Mouse (Mus musculus): ENCODE results near the gene Commd7. TPM values are rescaled to one million over a fixed set of nuclear protein-coding genes. Genes with fewer than 3 reads are reported as not detected.

The Commd7 gene
- polyA plus RNA-seq, 1 experiment from 2014 or later: 70.1 TPM

DNA sequence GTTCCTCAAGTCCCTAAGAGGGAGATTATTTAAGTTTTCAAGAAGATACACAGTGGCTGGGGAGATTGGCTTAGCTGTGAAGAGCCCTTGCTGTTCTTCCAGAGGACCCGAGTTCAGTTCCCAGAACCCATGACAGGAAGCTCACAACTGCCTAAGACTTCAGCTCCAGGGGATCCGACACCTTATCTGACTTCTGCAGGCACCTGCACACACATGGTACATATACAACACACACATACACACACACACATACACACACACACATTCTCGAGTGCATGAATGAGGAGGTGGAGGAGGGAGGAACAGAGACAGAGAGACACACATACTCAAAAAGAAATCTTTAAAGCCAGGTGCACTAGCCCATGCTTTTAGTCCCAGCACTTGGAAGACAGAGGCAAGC is 56.4 kb downstream of the Commd7 start:
- H3K27ac ChIP-seq (replicated peaks): no peak overlapping the region
- no peaks in the 10 kb centered on the region for H3K36me3 ChIP-seq (ENCODE audit: control insufficient read depth, insufficient read depth, low read length)
- H3K4me2 ChIP-seq (replicated peaks; ENCODE audit: low read depth): no peak overlapping the region
- no peak overlapping the region for H3K4me3 ChIP-seq (ENCODE audit: low read depth, low read length)
- no peak for DNase-seq (ENCODE audit: low spot score)
- no peak overlapping the region for H3K9ac ChIP-seq (ENCODE audit: low read length)
- WGBS: 72% methylated on average over 3 of the region's 3 CpGs
- TF ChIP-seq CTCF (IDR thresholded peaks at IDR 0.05; ENCODE audit: low read depth) (no peak), EP300 (optimal IDR thresholded peaks at IDR 0.05) (no peak)
- no peaks in the 10 kb centered on the region for H3K9me3 ChIP-seq (ENCODE audit: control insufficient read depth, low read length)
- H3K27me3 ChIP-seq (ENCODE audit: control insufficient read depth, insufficient read depth, low read length): no peaks in the 10 kb centered on the region
- H3K4me1 ChIP-seq (replicated peaks; ENCODE audit: control insufficient read depth, insufficient read depth): no peaks in the 10 kb centered on the region
- no peak for ATAC-seq (ENCODE audit: low FRiP score, low TSS enrichment)

- Histone ChIP-seq H3K9ac (ENCODE audit: low read length) (no peak overlapping the region), H3K9me3 (ENCODE audit: control insufficient read depth, low read length) (no peaks in the 10 kb centered on the region), H3K36me3 (ENCODE audit: control insufficient read depth, insufficient read depth, low read length) (no peaks in the 10 kb centered on the region), H3K4me3 (ENCODE audit: low read depth, low read length) (no peak overlapping the region), H3K27ac (replicated peaks) (no peak overlapping the region), H3K27me3 (ENCODE audit: control insufficient read depth, insufficient read depth, low read length) (no peaks in the 10 kb centered on the region), H3K4me2 (replicated peaks; ENCODE audit: low read depth) (no peak overlapping the region), H3K4me1 (replicated peaks; ENCODE audit: control insufficient read depth, insufficient read depth) (no peaks in the 10 kb centered on the region)
- TF ChIP-seq CTCF (IDR thresholded peaks at IDR 0.05; ENCODE audit: low read depth) (no peak), EP300 (optimal IDR thresholded peaks at IDR 0.05) (no peak)
- no peak for DNase-seq (ENCODE audit: low spot score)
- WGBS: 44% methylated on average over 4 of the region's 6 CpGs
- ATAC-seq (ENCODE audit: low FRiP score, low TSS enrichment): no peak
Observed at GRCm38 (mm10) chr2:153575554-153575953, 57.0 kb downstream of the Commd7 start.

GRCm38 (mm10) chr2:153573101-153573500 is 59.5 kb downstream of the Commd7 start:
- H3K9me3 ChIP-seq (ENCODE audit: control insufficient read depth, low read length): no peaks in the 10 kb centered on the region
- TF ChIP-seq CTCF (IDR thresholded peaks at IDR 0.05; ENCODE audit: low read depth): no peak
- no peak for TF ChIP-seq EP300 (optimal IDR thresholded peaks at IDR 0.05)

DNA sequence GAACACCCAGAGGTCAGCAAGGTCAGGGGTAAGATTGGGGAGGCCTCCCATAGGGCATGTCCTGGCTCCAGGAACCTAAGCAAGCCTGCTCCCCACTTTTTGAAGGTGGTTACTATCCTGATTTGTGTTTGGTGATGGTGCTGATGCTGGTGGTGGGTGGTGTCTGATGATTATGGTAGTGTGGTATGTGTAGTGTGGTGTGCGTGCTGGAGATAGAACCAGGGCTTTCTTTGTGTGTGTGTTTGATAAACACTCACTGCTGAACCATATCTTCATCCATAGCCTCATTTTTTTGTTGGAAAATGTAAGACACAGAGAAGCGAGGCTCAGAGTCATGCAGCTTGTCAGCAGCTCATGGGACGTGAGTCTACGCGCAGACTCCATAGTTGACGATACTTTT is 64.0 kb downstream of the Commd7 start:
- Histone ChIP-seq H3K4me2 (replicated peaks; ENCODE audit: low read depth) (no peak overlapping the region), H3K27me3 (ENCODE audit: control insufficient read depth, insufficient read depth, low read length) (no peaks in the 10 kb centered on the region), H3K4me1 (replicated peaks; ENCODE audit: control insufficient read depth, insufficient read depth) (no peaks in the 10 kb centered on the region), H3K9ac (ENCODE audit: low read length) (no peak overlapping the region), H3K36me3 (ENCODE audit: control insufficient read depth, insufficient read depth, low read length) (no peaks in the 10 kb centered on the region), H3K4me3 (ENCODE audit: low read depth, low read length) (no peak overlapping the region), H3K9me3 (ENCODE audit: control insufficient read depth, low read length) (no peaks in the 10 kb centered on the region), H3K27ac (replicated peaks) (no peak overlapping the region)
- DNase-seq (ENCODE audit: low spot score) (no peak), ATAC-seq (ENCODE audit: low FRiP score, low TSS enrichment) (no peak)
- 87% methylated on average over 6 of the region's 6 CpGs for WGBS
- TF ChIP-seq EP300 (optimal IDR thresholded peaks at IDR 0.05): no peak
- TF ChIP-seq CTCF (IDR thresholded peaks at IDR 0.05; ENCODE audit: low read depth): no peak

More at GRCm38 (mm10) chr2:153573101-153573500, 59.5 kb downstream of the Commd7 start:
- Histone ChIP-seq H3K27me3 (ENCODE audit: control insufficient read depth, insufficient read depth, low read length) (no peaks in the 10 kb centered on the region), H3K9ac (ENCODE audit: low read length) (no peak overlapping the region), H3K36me3 (ENCODE audit: control insufficient read depth, insufficient read depth, low read length) (no peaks in the 10 kb centered on the region), H3K4me1 (replicated peaks; ENCODE audit: control insufficient read depth, insufficient read depth) (no peaks in the 10 kb centered on the region), H3K4me3 (ENCODE audit: low read depth, low read length) (no peak overlapping the region), H3K27ac (replicated peaks) (no peak overlapping the region), H3K4me2 (replicated peaks; ENCODE audit: low read depth) (no peak overlapping the region)
- DNase-seq (ENCODE audit: low spot score) (no peak), ATAC-seq (ENCODE audit: low FRiP score, low TSS enrichment) (no peak)
- WGBS: 67% methylated on average over 9 of the region's 9 CpGs

- DNase-seq (ENCODE audit: low spot score) (no peak), ATAC-seq (ENCODE audit: low FRiP score, low TSS enrichment) (no peak)
- Histone ChIP-seq H3K4me1 (replicated peaks; ENCODE audit: control insufficient read depth, insufficient read depth) (no peaks in the 10 kb centered on the region), H3K9me3 (ENCODE audit: control insufficient read depth, low read length) (no peaks in the 10 kb centered on the region), H3K27me3 (ENCODE audit: control insufficient read depth, insufficient read depth, low read length) (no peaks in the 10 kb centered on the region), H3K9ac (ENCODE audit: low read length) (no peak overlapping the region), H3K36me3 (ENCODE audit: control insufficient read depth, insufficient read depth, low read length) (no peaks in the 10 kb centered on the region), H3K4me3 (ENCODE audit: low read depth, low read length) (no peak overlapping the region), H3K4me2 (replicated peaks; ENCODE audit: low read depth) (no peak overlapping the region), H3K27ac (replicated peaks) (no peak overlapping the region)
- TF ChIP-seq EP300 (optimal IDR thresholded peaks at IDR 0.05) (no peak), CTCF (IDR thresholded peaks at IDR 0.05; ENCODE audit: low read depth) (no peak)
- WGBS: 62% methylated on average over 4 of the region's 4 CpGs
Observed at GRCm38 (mm10) chr2:153568013-153568412, 64.6 kb downstream of the Commd7 start.

Other genes starting within 250 kb of the Commd7 start
- not detected in 2 replicates for gene 4930404H24Rik, start 140.0 kb downstream of the Commd7 start, polyA plus RNA-seq (2015; fragmentation: Nextera tagmentation; extraction: Ambion mirVana)
- gene Nol4l, start 102.8 kb downstream of the Commd7 start, polyA plus RNA-seq (2015; fragmentation: Nextera tagmentation; extraction: Ambion mirVana): 4.4 and 4.8 TPM in 2 replicates
- gene Dnmt3b, start 16.7 kb upstream of the Commd7 start, polyA plus RNA-seq (2015; fragmentation: Nextera tagmentation; extraction: Ambion mirVana): 2.6 and 3.0 TPM in 2 replicates
- not detected in 2 replicates for gene Dnmt3c, start 63.9 kb upstream of the Commd7 start, polyA plus RNA-seq (2015; fragmentation: Nextera tagmentation; extraction: Ambion mirVana)
- gene Mapre1, start 108.5 kb upstream of the Commd7 start, polyA plus RNA-seq (2015; fragmentation: Nextera tagmentation; extraction: Ambion mirVana): 157 and 163 TPM in 2 replicates
- gene Efcab8, start 147.2 kb upstream of the Commd7 start, polyA plus RNA-seq (2015; fragmentation: Nextera tagmentation; extraction: Ambion mirVana): 0.16 and 0.18 TPM in 2 replicates
- not detected in 2 replicates for gene Sun5, start 238.3 kb upstream of the Commd7 start, polyA plus RNA-seq (2015; fragmentation: Nextera tagmentation; extraction: Ambion mirVana)
- gene Bpifb2, start 242.3 kb upstream of the Commd7 start, polyA plus RNA-seq (2015; fragmentation: Nextera tagmentation; extraction: Ambion mirVana): not detected in 2 replicates